Comparison of ENCODE assay signal across 8 mouse cellular contexts in genomic region chr11:18877626-18878011, GRCm38 (mm10).
DNase-seq lines count a peak whose midpoint lies in the region; ATAC-seq lines count a peak whose summit lies in the region.

No protein-coding gene starts in this region.

- WGBS in forebrain, embryonic 13.5 days = 0% methylated on average over 23 of the region's 27 CpGs

- no peaks in the 10 kb centered on the region for H3K9me3 ChIP-seq in erythroblast, embryonic 14.5 days (ENCODE audit: control insufficient read depth, low read length)
- H3K9me3 ChIP-seq in forebrain, embryonic 13.5 days (replicated peaks) = no peaks in the 10 kb centered on the region

- peaks cover 62% of the 10 kb centered on the region for H3K27me3 ChIP-seq in erythroblast, embryonic 14.5 days (ENCODE audit: control insufficient read depth)
- peaks cover 38% of the 10 kb centered on the region for H3K27me3 ChIP-seq in forebrain, embryonic 13.5 days
- peaks cover 2% of the 10 kb centered on the region for H3K27me3 ChIP-seq in splenic B cell, adult 2 months (ENCODE audit: control insufficient read depth, insufficient read depth, low read length, poor library complexity, severe bottlenecking)

- no peaks in the 10 kb centered on the region; the same call in 1 of the 2 replicates for H3K36me3 ChIP-seq in erythroblast, embryonic 14.5 days (ENCODE audit: control insufficient read depth)
- H3K36me3 ChIP-seq in forebrain, embryonic 13.5 days (ENCODE audit: poor library complexity, severe bottlenecking) = no peaks in the 10 kb centered on the region
- H3K36me3 ChIP-seq in splenic B cell, adult 2 months (ENCODE audit: control insufficient read depth, insufficient read depth, low read length, poor library complexity, severe bottlenecking) = no peaks in the 10 kb centered on the region

- DNase-seq in c-Kit-positive CD71-negative TER-119-negative erythroid progenitor cells, embryonic 14.5 days (ENCODE audit: low read depth) = peak; percentile 56
- peak; percentile 64 to 76 for DNase-seq in heart, postnatal 36 days
- DNase-seq in left cerebral cortex, postnatal 36 days (ENCODE audit: low spot score in 2 of 2) = peak; percentile 23 to 40
- peak; percentile 20 for DNase-seq in splenic B cell, adult 2 months (ENCODE audit: low read depth, low spot score)

- H3K4me3 ChIP-seq in erythroblast, embryonic 14.5 days (replicated peaks) = peak overlapping the region; percentile 48
- H3K4me3 ChIP-seq in forebrain, embryonic 13.5 days = peak overlapping the region; percentile 46

- peak overlapping the region; percentile 90 for H3K27ac ChIP-seq in forebrain, embryonic 13.5 days

- no peak for ATAC-seq in erythroblast, adult 5-6 weeks (replicated peaks; ENCODE audit: low FRiP score, poor library complexity, severe bottlenecking)
- peak; percentile 77 for ATAC-seq in forebrain, embryonic 13.5 days
- ATAC-seq in megakaryocyte progenitor cell, adult 5-6 weeks (replicated peaks; ENCODE audit: poor library complexity) = peak; percentile 57

- peak overlapping the region; percentile 60 for H3K9ac ChIP-seq in forebrain, embryonic 13.5 days

- H3K4me1 ChIP-seq in erythroblast, embryonic 14.5 days (ENCODE audit: control insufficient read depth) = no peaks in the 10 kb centered on the region
- peaks cover 53% of the 10 kb centered on the region for H3K4me1 ChIP-seq in forebrain, embryonic 13.5 days

- peak overlapping the region; percentile 81 for H3K4me2 ChIP-seq in forebrain, embryonic 13.5 days

- intact Hi-C loops in heart, postnatal 36 days (cut with DNase I) = loop anchor here (1.0 to 10.0 kb wide), 7 partner anchors 143 to 883 kb away; no protein-coding TSS in a partner anchor
- intact Hi-C loops in left cerebral cortex, postnatal 36 days (cut with DNase I) = loop anchor here (2.0 to 10.0 kb wide), 4 partner anchors 143 to 883 kb away; no protein-coding TSS in a partner anchor

Comparison
In these comparisons a context has a peak if more than half of its experiments do, and no peak if none do; other contexts are left out.
1. DNase-seq: peak in every context shown above with its lines; median percentile 70 in heart, postnatal 36 days; 56 in c-Kit-positive CD71-negative TER-119-negative erythroid progenitor cells, embryonic 14.5 days; 32 in left cerebral cortex, postnatal 36 days; 20 in splenic B cell, adult 2 months.